Mouse (Mus musculus) heart, postnatal 0 days (tissue): Measurements from ENCODE around the gene Wdr20rt.

Experiments used
- CTCF ChIP-seq: IDR thresholded peaks from 2 replicates; pipeline ENCODE4 v1.5.1; 2016; ENCODE audit warnings: antibody characterized with exemption, control low read depth, low read depth
- EP300 ChIP-seq: IDR thresholded peaks from 2 replicates; pipeline ENCODE4 v1.6.1; 2016; ENCODE audit warnings: antibody characterized with exemption, low read depth

- TF ChIP-seq CTCF, result no peak
- TF ChIP-seq EP300, result no peak
Observed at GRCm38 (mm10) chr12:65206431-65206830, 18.9 kb upstream of the Wdr20rt start.
